Mouse (Mus musculus) ES-Bruce4 (cell line): Measurements from ENCODE around the gene Nol8.

ENCODE experiments used
- CTCF ChIP-seq: IDR thresholded peaks from one replicate; pipeline ENCODE4 v1.8.1; 2011; ENCODE audit warnings: low read depth, low read length
- EP300 ChIP-seq: IDR thresholded peaks from 2 replicates; pipeline ENCODE4 v1.6.1; 2011; ENCODE audit warnings: low read depth, low read length; ENCODE audit not compliant: insufficient read depth
- POLR2A ChIP-seq: IDR thresholded peaks from one replicate; pipeline ENCODE4 v1.8.1; 2011; ENCODE audit warnings: low read length; ENCODE audit not compliant: insufficient read depth

DNA sequence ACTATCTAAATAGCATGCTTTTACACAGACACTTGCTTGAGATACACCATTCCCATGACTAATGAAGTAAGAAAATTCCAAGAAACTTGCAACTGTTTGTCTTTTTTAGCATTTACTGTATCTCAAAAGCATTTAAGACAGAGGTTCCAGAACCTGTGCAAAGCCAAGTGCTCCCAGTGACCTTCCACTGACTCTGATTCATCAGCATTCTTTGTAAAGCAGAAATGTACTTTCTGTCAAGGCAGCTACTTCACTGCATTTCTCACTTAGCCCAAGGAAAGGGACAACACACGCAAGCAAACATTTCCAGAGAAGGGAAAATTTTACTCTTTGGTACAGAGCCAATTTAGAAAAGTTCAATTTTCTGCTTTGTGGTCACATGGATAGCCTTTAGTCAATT lies 29.7 kb upstream of the Nol8 start:
- TF ChIP-seq POLR2A (no peak), EP300 (no peak), CTCF (no peak)
